Comparison of ENCODE assay signal across 14 mouse cellular contexts in genomic region chr3:88548180-88548917, GRCm38 (mm10). TPM values are rescaled to one million over a fixed set of nuclear protein-coding genes. Genes with fewer than 3 reads are reported as not detected.
DNase-seq lines count a peak whose midpoint lies in the region; ATAC-seq lines count a peak whose summit lies in the region.
"Had no signal": no experiment of that assay in that cellular context is flagged by ENCODE, and none has a peak within 500 bp of the region (broad histone marks: within the 10 kb centered on the region; RNA-seq: fewer than 3 reads in every experiment).

Gene Rab25, minus strand, starts transcription at chr3:88548300.

- H3K4me3 ChIP-seq in embryonic facial prominence, embryonic 12.5 days, result no peak within 1 kb of the TSS
- H3K4me3 ChIP-seq in intestine, embryonic 14.5 days (ENCODE audit: low read depth, low read length), result peak within 1 kb of the TSS; percentile 24
- H3K4me3 ChIP-seq: hindbrain, embryonic 15.5 days; liver, embryonic 15.5 days; myocyte had no signal

- H3K27me3 ChIP-seq in embryonic facial prominence, embryonic 12.5 days, result no peaks in the 10 kb centered on the region
- no peaks in the 10 kb centered on the region for H3K27me3 ChIP-seq in intestine, embryonic 14.5 days (replicated peaks; ENCODE audit: control insufficient read depth, insufficient read depth, low read length)
- H3K27me3 ChIP-seq: hindbrain, embryonic 15.5 days; liver, embryonic 15.5 days had no signal

- no peak for ATAC-seq in embryonic facial prominence, embryonic 12.5 days (ENCODE audit: insufficient number of reproducible peaks, insufficient read depth, low FRiP score, low TSS enrichment)
- ATAC-seq in intestine, embryonic 14.5 days (replicated peaks; ENCODE audit: low FRiP score, low TSS enrichment, low read depth), result peak; percentile 25; the same call in 1 of the 2 replicates

- 41% methylated on average over 18 of the region's 18 CpGs for WGBS in embryonic facial prominence, embryonic 12.5 days
- whole genome bisulfite sequencing in intestine, embryonic 14.5 days, result 38% methylated on average over 18 of the region's 18 CpGs

- DNase-seq in intestine, embryonic 14.5 days (ENCODE audit: low spot score), result peak; percentile 77
- DNase-seq in kidney, postnatal 36 days, result peak; percentile 71 to 77
- DNase-seq in lung, postnatal 36 days, result peak; percentile 90
- no peak for DNase-seq in left cerebral cortex, postnatal 10 days (ENCODE audit: extremely low spot score in 1 of 2, low spot score in 2 of 2)
- no peak for DNase-seq in testis, postnatal 14 days (ENCODE audit: low spot score)
- no peak for DNase-seq in thymus, adult 18-20 months
- DNase-seq: adrenal gland, adult 8-10 months; cerebellum, adult 18-20 months; right cerebral cortex, adult 18-20 months; thymus, postnatal 25 days had no signal

- intact Hi-C loops in left cerebral cortex, postnatal 10 days (cut with DNase I), result no loop called here

- H3K27ac ChIP-seq in embryonic facial prominence, embryonic 12.5 days, result no peak within 1 kb of the TSS
- peak within 1 kb of the TSS; percentile 4; the same call in 1 of the 2 replicates for H3K27ac ChIP-seq in intestine, embryonic 14.5 days (ENCODE audit: low read depth)
- H3K27ac ChIP-seq: hindbrain, embryonic 15.5 days; liver, embryonic 15.5 days had no signal

- H3K4me2 ChIP-seq in embryonic facial prominence, embryonic 12.5 days (replicated peaks), result peak within 1 kb of the TSS; percentile 29
- peak within 1 kb of the TSS; percentile 36 for H3K4me2 ChIP-seq in intestine, embryonic 14.5 days (ENCODE audit: low read length)
- H3K4me2 ChIP-seq: hindbrain, embryonic 15.5 days; liver, embryonic 15.5 days had no signal

- no peaks in the 10 kb centered on the region for H3K36me3 ChIP-seq in embryonic facial prominence, embryonic 12.5 days
- H3K36me3 ChIP-seq in intestine, embryonic 14.5 days (ENCODE audit: control insufficient read depth, insufficient read depth, low read length), result no peaks in the 10 kb centered on the region
- H3K36me3 ChIP-seq: hindbrain, embryonic 15.5 days; liver, embryonic 15.5 days had no signal

- H3K9ac ChIP-seq in embryonic facial prominence, embryonic 12.5 days, result no peak within 1 kb of the TSS
- no peak within 1 kb of the TSS for H3K9ac ChIP-seq in intestine, embryonic 14.5 days (ENCODE audit: low read length)
- H3K9ac ChIP-seq: hindbrain, embryonic 15.5 days; liver, embryonic 15.5 days had no signal

- H3K4me1 ChIP-seq in embryonic facial prominence, embryonic 12.5 days, result peaks cover 11% of the 10 kb centered on the region
- peaks cover 13% of the 10 kb centered on the region for H3K4me1 ChIP-seq in intestine, embryonic 14.5 days (replicated peaks; ENCODE audit: control insufficient read depth, insufficient read depth, low read length)

- no peaks in the 10 kb centered on the region for H3K9me3 ChIP-seq in embryonic facial prominence, embryonic 12.5 days
- no peaks in the 10 kb centered on the region for H3K9me3 ChIP-seq in intestine, embryonic 14.5 days (ENCODE audit: control insufficient read depth, low read length)
- H3K9me3 ChIP-seq: hindbrain, embryonic 15.5 days; liver, embryonic 15.5 days had no signal

RNA-seq across cellular contexts. Expression of gene Rab25, which starts in this region (rescaled TPM):
- polyA plus RNA-seq in embryonic facial prominence, embryonic 12.5 days (2016; fragmentation: Nextera tagmentation; extraction: Ambion mirVana), result 4.0 and 5.5 TPM in 2 replicates
- 55.6 and 56.9 TPM in 2 replicates for polyA plus RNA-seq in intestine, embryonic 14.5 days (2014; fragmentation: Nextera tagmentation; extraction: Ambion mirVana)
- not detected for total RNA-seq in left cerebral cortex, postnatal 10 days (2021)
- total RNA-seq: adrenal gland, adult 8-10 months had no signal
- polyA plus RNA-seq: liver, embryonic 15.5 days had no signal

Comparison
In these comparisons a context has a peak if more than half of its experiments do, and no peak if none do; other contexts are left out.
1. DNase-seq: peak in intestine, embryonic 14.5 days (single experiment), kidney, postnatal 36 days (2 of 2) and lung, postnatal 36 days (single experiment); none in left cerebral cortex, postnatal 10 days (0 of 2), testis, postnatal 14 days (single experiment) and thymus, adult 18-20 months (0 of 2).